Mouse (Mus musculus): ENCODE data around the gene Aldh16a1. TPM values are rescaled to one million over a fixed set of nuclear protein-coding genes. Genes with fewer than 3 reads are reported as not detected.

The Aldh16a1 gene
- polyA plus RNA-seq, 1 experiment, result 106 TPM

- Histone ChIP-seq H3K27ac (ENCODE audit: insufficient read depth, low read depth, low read length) (no peak overlapping the region), H3K27me3 (replicated peaks; ENCODE audit: control insufficient read depth, insufficient read depth, low read length) (no peaks in the 10 kb centered on the region), H3K36me3 (ENCODE audit: control insufficient read depth, insufficient read depth, low read length) (no peaks in the 10 kb centered on the region), H3K4me3 (ENCODE audit: insufficient read depth, low read depth, low read length) (no peak overlapping the region), H3K4me1 (ENCODE audit: control insufficient read depth, insufficient read depth, low read length) (no peaks in the 10 kb centered on the region)
- 75% methylated on average over 13 of the region's 13 CpGs for WGBS
- no peak for TF ChIP-seq CTCF (conservative IDR thresholded peaks at IDR 0.05; ENCODE audit: insufficient read depth, insufficient read length, low read depth, low read length)
- no peak for TF ChIP-seq POLR2A (IDR thresholded peaks at IDR 0.05; ENCODE audit: low read depth, low read length)
- no peak for DNase-seq
These were observed 41.2 kb upstream of the Aldh16a1 start for GRCm38 (mm10) chr7:45195341-45196175.

GRCm38 (mm10) chr7:45193871-45194785 lies 39.7 kb upstream of the Aldh16a1 start:
- TF ChIP-seq CTCF (conservative IDR thresholded peaks at IDR 0.05; ENCODE audit: insufficient read depth, insufficient read length, low read depth, low read length) (no peak), POLR2A (IDR thresholded peaks at IDR 0.05; ENCODE audit: low read depth, low read length) (no peak)

GRCm38 (mm10) chr7:45193406-45193805 lies 39.0 kb upstream of the Aldh16a1 start:
- WGBS, result 68% methylated on average over 5 of the region's 5 CpGs
- no peaks in the 10 kb centered on the region for H3K36me3 ChIP-seq (ENCODE audit: control insufficient read depth, insufficient read depth, low read length)
- H3K4me3 ChIP-seq (ENCODE audit: insufficient read depth, low read depth, low read length), result no peak overlapping the region
- H3K4me1 ChIP-seq (ENCODE audit: control insufficient read depth, insufficient read depth, low read length), result no peaks in the 10 kb centered on the region
- no peaks in the 10 kb centered on the region for H3K27me3 ChIP-seq (replicated peaks; ENCODE audit: control insufficient read depth, insufficient read depth, low read length)
- no peak for DNase-seq
- no peak overlapping the region for H3K27ac ChIP-seq (ENCODE audit: insufficient read depth, low read depth, low read length)
- TF ChIP-seq POLR2A (IDR thresholded peaks at IDR 0.05; ENCODE audit: low read depth, low read length) (no peak), CTCF (conservative IDR thresholded peaks at IDR 0.05; ENCODE audit: insufficient read depth, insufficient read length, low read depth, low read length) (no peak)

More at GRCm38 (mm10) chr7:45193871-45194785, 39.7 kb upstream of the Aldh16a1 start:
- 81% methylated on average over 17 of the region's 17 CpGs for WGBS
- H3K4me3 ChIP-seq (ENCODE audit: insufficient read depth, low read depth, low read length), result no peak overlapping the region
- H3K4me1 ChIP-seq (ENCODE audit: control insufficient read depth, insufficient read depth, low read length), result no peaks in the 10 kb centered on the region
- H3K27ac ChIP-seq (ENCODE audit: insufficient read depth, low read depth, low read length), result no peak overlapping the region
- H3K36me3 ChIP-seq (ENCODE audit: control insufficient read depth, insufficient read depth, low read length), result no peaks in the 10 kb centered on the region
- no peaks in the 10 kb centered on the region for H3K27me3 ChIP-seq (replicated peaks; ENCODE audit: control insufficient read depth, insufficient read depth, low read length)
- no peak for DNase-seq

GRCm38 (mm10) chr7:45192585-45193310 lies 38.4 kb upstream of the Aldh16a1 start:
- no peaks in the 10 kb centered on the region for H3K27me3 ChIP-seq (replicated peaks; ENCODE audit: control insufficient read depth, insufficient read depth, low read length)
- no peak overlapping the region for H3K27ac ChIP-seq (ENCODE audit: insufficient read depth, low read depth, low read length)
- WGBS, result 82% methylated on average over 7 of the region's 7 CpGs
- DNase-seq, result no peak
- TF ChIP-seq POLR2A (IDR thresholded peaks at IDR 0.05; ENCODE audit: low read depth, low read length) (no peak), CTCF (conservative IDR thresholded peaks at IDR 0.05; ENCODE audit: insufficient read depth, insufficient read length, low read depth, low read length) (no peak)
- no peak overlapping the region for H3K4me3 ChIP-seq (ENCODE audit: insufficient read depth, low read depth, low read length)
- H3K36me3 ChIP-seq (ENCODE audit: control insufficient read depth, insufficient read depth, low read length), result no peaks in the 10 kb centered on the region
- no peaks in the 10 kb centered on the region for H3K4me1 ChIP-seq (ENCODE audit: control insufficient read depth, insufficient read depth, low read length)

GRCm38 (mm10) chr7:45191803-45192363 lies 37.5 kb upstream of the Aldh16a1 start:
- Histone ChIP-seq H3K27ac (ENCODE audit: insufficient read depth, low read depth, low read length) (no peak overlapping the region), H3K27me3 (replicated peaks; ENCODE audit: control insufficient read depth, insufficient read depth, low read length) (no peaks in the 10 kb centered on the region), H3K4me1 (ENCODE audit: control insufficient read depth, insufficient read depth, low read length) (no peaks in the 10 kb centered on the region), H3K4me3 (ENCODE audit: insufficient read depth, low read depth, low read length) (no peak overlapping the region), H3K36me3 (ENCODE audit: control insufficient read depth, insufficient read depth, low read length) (no peaks in the 10 kb centered on the region)
- WGBS, result 33% methylated on average over 8 of the region's 8 CpGs
- TF ChIP-seq CTCF (conservative IDR thresholded peaks at IDR 0.05; ENCODE audit: insufficient read depth, insufficient read length, low read depth, low read length) (no peak), POLR2A (IDR thresholded peaks at IDR 0.05; ENCODE audit: low read depth, low read length) (no peak)
- DNase-seq, result no peak

GRCm38 (mm10) chr7:45191161-45191560 lies 36.8 kb upstream of the Aldh16a1 start:
- Histone ChIP-seq H3K4me1 (ENCODE audit: control insufficient read depth, insufficient read depth, low read length) (no peaks in the 10 kb centered on the region), H3K27ac (ENCODE audit: insufficient read depth, low read depth, low read length) (no peak overlapping the region), H3K4me3 (ENCODE audit: insufficient read depth, low read depth, low read length) (no peak overlapping the region), H3K36me3 (ENCODE audit: control insufficient read depth, insufficient read depth, low read length) (no peaks in the 10 kb centered on the region), H3K27me3 (replicated peaks; ENCODE audit: control insufficient read depth, insufficient read depth, low read length) (no peaks in the 10 kb centered on the region)
- no peak for DNase-seq
- 72% methylated on average over 2 of the region's 2 CpGs for WGBS
- no peak for TF ChIP-seq POLR2A (IDR thresholded peaks at IDR 0.05; ENCODE audit: low read depth, low read length)
- TF ChIP-seq CTCF (conservative IDR thresholded peaks at IDR 0.05; ENCODE audit: insufficient read depth, insufficient read length, low read depth, low read length), result no peak

All from kidney, adult 2 months (tissue).